Comparison of ENCODE assay signal across 8 mouse cellular contexts in genomic region chr7:19769434-19770374, GRCm38 (mm10). TPM values are rescaled to one million over a fixed set of nuclear protein-coding genes. Genes with fewer than 3 reads are reported as not detected.
DNase-seq lines count a peak whose midpoint lies in the region; ATAC-seq and TF ChIP-seq lines count a peak whose summit lies in the region.

No protein-coding gene starts in this region.

- H3K4me3 ChIP-seq in ES-Bruce4 (ENCODE audit: low read depth, low read length): peak overlapping the region; percentile 69
- H3K4me3 ChIP-seq in heart, embryonic 15.5 days: peak overlapping the region; percentile 79
- H3K4me3 ChIP-seq in liver, embryonic 16.5 days (ENCODE audit: low read depth, low read length): peak overlapping the region; percentile 46

- DNase-seq in adrenal gland, postnatal 10 days: peak; percentile 28
- no peak for DNase-seq in adrenal gland, adult 2 months
- no peak for DNase-seq in layer of hippocampus, postnatal 14 days (ENCODE audit: low spot score in 2 of 2)
- no peak for DNase-seq in urinary bladder, postnatal 25 days (ENCODE audit: low spot score)
- no peak for DNase-seq in right cerebral cortex, postnatal 36 days (ENCODE audit: low spot score in 2 of 2)

- no peak for TF ChIP-seq POLR2A in ES-Bruce4 (IDR thresholded peaks at IDR 0.05; ENCODE audit: insufficient read depth, low read length)

- H3K27ac ChIP-seq in ES-Bruce4 (ENCODE audit: insufficient read depth, low read length): peak overlapping the region; percentile 50
- peak overlapping the region; percentile 88 for H3K27ac ChIP-seq in heart, embryonic 15.5 days
- no peak overlapping the region for H3K27ac ChIP-seq in liver, embryonic 16.5 days (ENCODE audit: low read length)

- H3K27me3 ChIP-seq in ES-Bruce4 (ENCODE audit: control insufficient read depth, insufficient read depth, low read length, poor library complexity, severe bottlenecking): no peaks in the 10 kb centered on the region
- no peaks in the 10 kb centered on the region for H3K27me3 ChIP-seq in heart, embryonic 15.5 days
- H3K27me3 ChIP-seq in liver, embryonic 16.5 days (ENCODE audit: control insufficient read depth, insufficient read depth, low read depth, low read length): peaks cover 28% of the 10 kb centered on the region

- WGBS in heart, embryonic 15.5 days: 8% methylated on average over 16 of the region's 16 CpGs
- 12% methylated on average over 16 of the region's 16 CpGs for WGBS in liver, embryonic 16.5 days (ENCODE audit: insufficient replicate concordance)

- H3K36me3 ChIP-seq in ES-Bruce4 (ENCODE audit: control insufficient read depth, insufficient read depth, low read length, poor library complexity, severe bottlenecking): peaks cover 18% of the 10 kb centered on the region
- peaks cover 9% of the 10 kb centered on the region for H3K36me3 ChIP-seq in heart, embryonic 15.5 days
- no peaks in the 10 kb centered on the region for H3K36me3 ChIP-seq in liver, embryonic 16.5 days (ENCODE audit: control insufficient read depth, insufficient read depth)

- 0 out of 2 replicates have a peak, but pooled peaks cover 6% of the 10 kb centered on the region for H3K9me3 ChIP-seq in ES-Bruce4 (replicated peaks; ENCODE audit: control insufficient read depth, insufficient read depth, low read length, poor library complexity, severe bottlenecking)
- no peaks in the 10 kb centered on the region for H3K9me3 ChIP-seq in heart, embryonic 15.5 days (replicated peaks)
- H3K9me3 ChIP-seq in liver, embryonic 16.5 days (replicated peaks; ENCODE audit: control insufficient read depth, low read length): no peaks in the 10 kb centered on the region

- TF ChIP-seq CTCF in ES-Bruce4 (IDR thresholded peaks at IDR 0.05; ENCODE audit: low read depth, low read length): no peak

- peaks cover 4% of the 10 kb centered on the region for H3K4me1 ChIP-seq in ES-Bruce4 (ENCODE audit: control insufficient read depth, insufficient read depth, low read length)
- H3K4me1 ChIP-seq in heart, embryonic 15.5 days (replicated peaks): peaks cover 38% of the 10 kb centered on the region
- peaks cover 6% of the 10 kb centered on the region for H3K4me1 ChIP-seq in liver, embryonic 16.5 days (ENCODE audit: control insufficient read depth, low read depth, low read length)

- H3K4me2 ChIP-seq in heart, embryonic 15.5 days: peak overlapping the region; percentile 88
- H3K4me2 ChIP-seq in liver, embryonic 16.5 days (ENCODE audit: low read depth, low read length): peak overlapping the region; percentile 62

- peak; percentile 0; the same call in 1 of the 2 replicates for ATAC-seq in heart, embryonic 15.5 days (replicated peaks; ENCODE audit: insufficient number of reproducible peaks, insufficient read depth, low FRiP score, low read depth)
- no peak for ATAC-seq in liver, embryonic 16.5 days (ENCODE audit: low read depth)

- TF ChIP-seq EP300 in ES-Bruce4 (IDR thresholded peaks at IDR 0.05; ENCODE audit: insufficient read depth, low read depth, low read length): no peak

- peak overlapping the region; percentile 77 for H3K9ac ChIP-seq in ES-Bruce4 (ENCODE audit: low read depth, poor library complexity, severe bottlenecking)
- peak overlapping the region; percentile 88 for H3K9ac ChIP-seq in heart, embryonic 15.5 days
- peak overlapping the region; percentile 36 for H3K9ac ChIP-seq in liver, embryonic 16.5 days (ENCODE audit: low read depth, low read length)

RNA-seq across cellular contexts. Expression of gene Bcam, which starts 1.1 kb away (rescaled TPM):
- total RNA-seq in adrenal gland, postnatal 10 days (2021): 10 to 100 TPM; 62.4 to 75.1 TPM
- total RNA-seq in adrenal gland, adult 2 months (2021): 10 to 100 TPM; 35.9 to 61.1 TPM
- 103 and 108 TPM in 2 replicates for polyA plus RNA-seq in adrenal gland, adult 2 months (2012; rRNA removed)
- polyA plus RNA-seq in ES-Bruce4 (2011; ENCODE audit: insufficient read depth, insufficient read length, low read depth, missing spikeins): 138 and 154 TPM in 2 replicates
- polyA plus RNA-seq in heart, embryonic 15.5 days (2015; fragmentation: Nextera tagmentation; extraction: Ambion mirVana): 358 and 380 TPM in 2 replicates
- polyA plus RNA-seq in liver, embryonic 16.5 days (2015; fragmentation: Nextera tagmentation; extraction: Ambion mirVana): 7.4 and 9.7 TPM in 2 replicates
- 10 to 100 TPM in 1 of 2 experiments, 1 to 10 TPM in 1; 8.8 to 14.0 TPM for total RNA-seq in layer of hippocampus, postnatal 14 days (2021)

RNA-seq across cellular contexts. Expression of gene Nectin2, which starts 19.4 kb away (rescaled TPM):
- total RNA-seq in adrenal gland, postnatal 10 days (2021): 100 to 1,000 TPM in 1 of 2 experiments, 10 to 100 TPM in 1; 86.7 to 106 TPM
- 10 to 100 TPM; 76.9 to 98.1 TPM for total RNA-seq in adrenal gland, adult 2 months (2021)
- 138 and 165 TPM in 2 replicates for polyA plus RNA-seq in adrenal gland, adult 2 months (2012; rRNA removed)
- 86.7 and 97.9 TPM in 2 replicates for polyA plus RNA-seq in ES-Bruce4 (2011; ENCODE audit: insufficient read depth, insufficient read length, low read depth, missing spikeins)
- polyA plus RNA-seq in heart, embryonic 15.5 days (2015; fragmentation: Nextera tagmentation; extraction: Ambion mirVana): 66.5 and 81.4 TPM in 2 replicates
- polyA plus RNA-seq in liver, embryonic 16.5 days (2015; fragmentation: Nextera tagmentation; extraction: Ambion mirVana): 12.9 and 15.8 TPM in 2 replicates
- total RNA-seq in layer of hippocampus, postnatal 14 days (2021): 10 to 100 TPM; 11.6 to 12.7 TPM

RNA-seq across cellular contexts. Expression of gene Cblc, which starts 26.9 kb away (rescaled TPM):
- total RNA-seq in adrenal gland, postnatal 10 days (2021): 1 to 10 TPM; 1.8 to 3.2 TPM
- not detected for total RNA-seq in adrenal gland, adult 2 months (2021)
- polyA plus RNA-seq in adrenal gland, adult 2 months (2012; rRNA removed): 0.60 TPM in 1 of 2 replicates, not detected in the other
- 17.1 and 23.2 TPM in 2 replicates for polyA plus RNA-seq in ES-Bruce4 (2011; ENCODE audit: insufficient read depth, insufficient read length, low read depth, missing spikeins)
- 0.47 and 2.5 TPM in 2 replicates for polyA plus RNA-seq in heart, embryonic 15.5 days (2015; fragmentation: Nextera tagmentation; extraction: Ambion mirVana)
- 4.7 and 5.4 TPM in 2 replicates for polyA plus RNA-seq in liver, embryonic 16.5 days (2015; fragmentation: Nextera tagmentation; extraction: Ambion mirVana)
- total RNA-seq in layer of hippocampus, postnatal 14 days (2021): not detected

RNA-seq across cellular contexts. Expression of gene Bcl3, which starts 52.9 kb away (rescaled TPM):
- 10 to 100 TPM; 15.4 to 16.6 TPM for total RNA-seq in adrenal gland, postnatal 10 days (2021)
- total RNA-seq in adrenal gland, adult 2 months (2021): 10 to 100 TPM; 26.7 to 34.1 TPM
- polyA plus RNA-seq in adrenal gland, adult 2 months (2012; rRNA removed): 155 and 161 TPM in 2 replicates
- polyA plus RNA-seq in ES-Bruce4 (2011; ENCODE audit: insufficient read depth, insufficient read length, low read depth, missing spikeins): 17.3 and 27.3 TPM in 2 replicates
- polyA plus RNA-seq in heart, embryonic 15.5 days (2015; fragmentation: Nextera tagmentation; extraction: Ambion mirVana): 2.0 and 4.7 TPM in 2 replicates
- polyA plus RNA-seq in liver, embryonic 16.5 days (2015; fragmentation: Nextera tagmentation; extraction: Ambion mirVana): 4.1 and 4.4 TPM in 2 replicates
- total RNA-seq in layer of hippocampus, postnatal 14 days (2021): under 1 TPM; 0.38 to 0.78 TPM

RNA-seq across cellular contexts. Expression of gene Tomm40, which starts 54.5 kb away (rescaled TPM):
- 100 to 1,000 TPM; 157 to 171 TPM for total RNA-seq in adrenal gland, postnatal 10 days (2021)
- total RNA-seq in adrenal gland, adult 2 months (2021): 100 to 1,000 TPM; 115 to 143 TPM
- 164 and 165 TPM in 2 replicates for polyA plus RNA-seq in adrenal gland, adult 2 months (2012; rRNA removed)
- polyA plus RNA-seq in ES-Bruce4 (2011; ENCODE audit: insufficient read depth, insufficient read length, low read depth, missing spikeins): 68.2 TPM in 2 replicates
- 142 and 164 TPM in 2 replicates for polyA plus RNA-seq in heart, embryonic 15.5 days (2015; fragmentation: Nextera tagmentation; extraction: Ambion mirVana)
- polyA plus RNA-seq in liver, embryonic 16.5 days (2015; fragmentation: Nextera tagmentation; extraction: Ambion mirVana): 47.3 and 51.8 TPM in 2 replicates
- 100 to 1,000 TPM; 105 to 115 TPM for total RNA-seq in layer of hippocampus, postnatal 14 days (2021)

Comparison
In these comparisons a context has a peak if more than half of its experiments do, and no peak if none do; other contexts are left out.
1. H3K9ac ChIP-seq: peak in every context shown above with its lines; median percentile 88 in heart, embryonic 15.5 days; 77 in ES-Bruce4; 36 in liver, embryonic 16.5 days.